Mouse (Mus musculus) lung, postnatal 0 days (tissue): ENCODE results near the gene Lad1.

Source experiments
- CTCF ChIP-seq: IDR thresholded peaks from 2 replicates; pipeline ENCODE4 v1.5.1; 2016; ENCODE audit warnings: antibody characterized with exemption, mild to moderate bottlenecking
- EP300 ChIP-seq: IDR thresholded peaks from 2 replicates; pipeline ENCODE4 v1.6.1; 2016; ENCODE audit warnings: antibody characterized with exemption, mild to moderate bottlenecking, control low read depth

- TF ChIP-seq CTCF (no peak), EP300 (no peak)
These were observed 25.3 kb downstream of the Lad1 start for GRCm38 (mm10) chr1:135843519-135844262.
